In genomic region chr11:61991576-61991975, GRCm38 (mm10) we compare ENCODE assay signal across 25 mouse cellular contexts.
"Had no signal": no experiment of that assay in that cellular context is flagged by ENCODE, and none has a peak within 500 bp of the region (broad histone marks: within the 10 kb centered on the region; RNA-seq: fewer than 3 reads in every experiment).

No protein-coding gene starts in this region.

- H3K36me3 ChIP-seq: heart, embryonic 13.5 days; heart, embryonic 15.5 days; hindbrain, embryonic 13.5 days; hindbrain, embryonic 15.5 days; kidney, embryonic 15.5 days; limb, embryonic 13.5 days; limb, embryonic 15.5 days had no signal

- DNase-seq: gastrocnemius, postnatal 14 days; gastrocnemius, postnatal 36 days; heart, adult 18-20 months; heart, postnatal 14 days; heart, postnatal 36 days; kidney, adult 11 months; kidney, adult 2 months; kidney, adult 9 months; kidney, postnatal 14 days; kidney, postnatal 36 days; layer of hippocampus, adult 9-11 months; layer of hippocampus, postnatal 36 days had no signal

- H3K4me2 ChIP-seq: heart, embryonic 11.5 days; heart, embryonic 13.5 days; heart, embryonic 15.5 days; hindbrain, embryonic 13.5 days; hindbrain, embryonic 15.5 days; kidney, embryonic 15.5 days; limb, embryonic 13.5 days; limb, embryonic 15.5 days; liver, embryonic 12.5 days had no signal

- H3K4me3 ChIP-seq: heart, embryonic 13.5 days; heart, embryonic 15.5 days; hindbrain, embryonic 13.5 days; hindbrain, embryonic 15.5 days; kidney, embryonic 15.5 days; limb, embryonic 13.5 days; limb, embryonic 15.5 days; liver, embryonic 12.5 days had no signal

- ATAC-seq: hindbrain, postnatal 0 days; intestine, embryonic 16.5 days; liver, embryonic 12.5 days had no signal

- H3K4me1 ChIP-seq: heart, embryonic 13.5 days; heart, embryonic 15.5 days; hindbrain, embryonic 13.5 days; hindbrain, embryonic 15.5 days; kidney, embryonic 15.5 days; limb, embryonic 13.5 days; limb, embryonic 15.5 days had no signal

- H3K9ac ChIP-seq: heart, embryonic 13.5 days; heart, embryonic 15.5 days; hindbrain, embryonic 13.5 days; hindbrain, embryonic 15.5 days; kidney, embryonic 15.5 days; limb, embryonic 13.5 days; limb, embryonic 15.5 days; liver, embryonic 12.5 days; liver, embryonic 14.5 days had no signal

- H3K9me3 ChIP-seq: heart, embryonic 13.5 days; heart, embryonic 15.5 days; hindbrain, embryonic 13.5 days; hindbrain, embryonic 15.5 days; limb, embryonic 15.5 days had no signal

- H3K27ac ChIP-seq: heart, embryonic 13.5 days; heart, embryonic 15.5 days; hindbrain, embryonic 13.5 days; hindbrain, embryonic 15.5 days; hindbrain, postnatal 0 days; kidney, embryonic 15.5 days; kidney, postnatal 0 days; limb, embryonic 13.5 days; limb, embryonic 15.5 days; liver, embryonic 12.5 days; liver, embryonic 14.5 days had no signal

- H3K27me3 ChIP-seq: heart, embryonic 13.5 days; heart, embryonic 15.5 days; hindbrain, embryonic 13.5 days; hindbrain, embryonic 15.5 days; kidney, embryonic 15.5 days; limb, embryonic 13.5 days; limb, embryonic 15.5 days; liver, embryonic 12.5 days had no signal
